Mouse (Mus musculus) erythroblast, embryonic 14.5 days (primary cell): ENCODE data around the gene Efl1. TPM values are rescaled to one million over a fixed set of nuclear protein-coding genes. Genes with fewer than 3 reads are reported as not detected.

Experiments used
- H3K27me3 ChIP-seq: 2 replicates; pipeline ENCODE4 v1.6.1; 2012; ENCODE audit warnings: inconsistent platforms; ENCODE audit not compliant: control insufficient read depth
- H3K36me3 ChIP-seq: 2 replicates; pipeline ENCODE4 v1.6.1; 2012; ENCODE audit warnings: mild to moderate bottlenecking, inconsistent platforms; ENCODE audit not compliant: control insufficient read depth
- H3K4me1 ChIP-seq: 2 replicates; pipeline ENCODE4 v1.6.1; 2012; ENCODE audit warnings: inconsistent platforms; ENCODE audit not compliant: control insufficient read depth
- H3K4me3 ChIP-seq: replicated peaks from 2 replicates; pipeline ENCODE3; 2012; ENCODE audit warnings: moderate library complexity, mild to moderate bottlenecking, inconsistent platforms
- H3K9me3 ChIP-seq: 2 replicates; pipeline ENCODE4 v1.6.1; 2012; ENCODE audit warnings: low read length, inconsistent platforms, mixed read lengths; ENCODE audit not compliant: control insufficient read depth
- GATA1 ChIP-seq: IDR thresholded peaks from 2 replicates; pipeline ENCODE4 v1.6.1; 2012; ENCODE audit warnings: low read length, inconsistent platforms, mixed read lengths
- TAL1 ChIP-seq: IDR thresholded peaks from 3 replicates; pipeline ENCODE4 v1.6.1; 2012; ENCODE audit warnings: low read length, inconsistent platforms, mixed read lengths
- polyA plus RNA-seq: library from polyadenylated mRNA; stranded (reverse); fragments of >175 nt; gene quantifications from 2 replicates; pipeline ENCODE4 v1.2.3, GENCODE M21; 2012

Efl1 gene
- polyA plus RNA-seq, 1 experiment = 0.15 TPM

DNA sequence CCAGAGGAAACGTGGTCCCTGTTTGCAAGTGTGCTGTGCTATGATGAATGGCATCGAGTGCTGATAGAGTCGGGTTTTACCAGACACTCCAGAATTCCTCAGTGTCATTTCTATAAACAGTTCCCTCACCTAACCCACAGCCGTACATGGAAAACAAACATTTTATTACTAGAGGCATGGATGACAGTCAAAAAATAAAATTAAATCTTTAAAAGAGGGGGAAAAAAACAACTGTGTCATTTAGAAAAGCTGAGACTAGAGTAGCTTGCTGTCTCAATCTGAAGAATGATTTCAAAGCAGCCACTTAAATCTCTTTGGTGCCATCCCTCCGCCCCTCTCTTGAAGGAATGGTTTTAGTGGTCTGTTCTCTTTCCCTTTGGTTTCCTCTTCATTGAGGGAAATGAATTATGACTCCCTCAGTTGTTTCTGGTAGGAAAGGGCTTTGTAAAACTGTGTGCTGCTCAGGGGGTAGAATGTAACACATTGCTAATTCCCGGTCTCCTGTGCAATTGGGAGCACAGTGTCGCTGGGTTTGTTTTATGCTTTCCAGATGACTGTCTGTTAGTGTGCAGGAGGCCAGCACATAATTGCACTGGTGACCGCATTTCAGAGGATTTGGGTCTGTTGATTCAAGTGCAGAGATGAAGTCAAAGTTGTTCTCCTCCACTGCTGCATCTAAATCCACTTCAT, 67.6 kb downstream of the Efl1 start:
- Histone ChIP-seq H3K9me3 (no peaks in the 10 kb centered on the region), H3K27me3 (no peaks in the 10 kb centered on the region), H3K36me3 (peaks cover 4% of the 10 kb centered on the region), H3K4me3 (no peak overlapping the region), H3K4me1 (no peaks in the 10 kb centered on the region)
- TF ChIP-seq TAL1 (no peak), GATA1 (no peak)

DNA sequence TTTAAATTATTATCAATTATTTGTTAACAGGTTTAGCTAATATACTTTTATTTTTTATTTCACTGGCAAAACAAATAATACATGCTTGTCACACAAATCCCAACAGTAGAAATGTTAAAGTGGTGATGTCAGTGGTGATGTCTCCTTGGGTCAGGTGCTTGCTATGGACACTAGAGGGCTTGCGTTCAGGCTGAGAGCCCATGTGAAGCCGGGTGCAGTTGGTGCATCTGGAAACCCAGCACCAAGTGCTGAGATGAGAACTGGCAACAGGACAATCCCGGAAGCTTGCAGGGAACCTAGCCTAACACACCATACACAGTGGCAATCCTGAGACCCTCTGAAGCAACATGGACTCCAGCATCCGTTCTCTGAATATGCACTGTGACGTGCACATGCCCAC, 70.9 kb downstream of the Efl1 start:
- Histone ChIP-seq H3K4me1 (no peaks in the 10 kb centered on the region), H3K36me3 (peaks cover 2% of the 10 kb centered on the region), H3K27me3 (no peaks in the 10 kb centered on the region)

DNA sequence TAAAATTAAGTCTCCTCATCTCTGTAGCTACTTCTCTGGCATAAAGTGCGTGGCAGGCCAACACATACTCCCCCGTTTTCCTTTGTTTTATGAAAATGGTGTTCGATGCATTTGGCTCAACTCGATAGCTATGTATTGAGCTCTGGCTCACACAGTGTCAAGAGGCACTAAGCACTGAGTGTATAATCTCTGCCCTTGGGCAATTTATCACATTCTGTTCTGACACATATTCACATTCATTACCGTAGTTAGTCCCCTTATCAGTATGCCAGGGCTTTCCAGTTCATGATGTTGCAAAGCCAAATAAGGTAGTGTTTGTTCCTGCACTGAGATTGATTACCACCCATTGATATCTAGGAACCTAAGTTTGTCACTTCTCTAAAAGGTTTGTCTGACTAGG, 71.3 kb downstream of the Efl1 start:
- Histone ChIP-seq H3K4me3 (no peak overlapping the region), H3K9me3 (no peaks in the 10 kb centered on the region), H3K36me3 (peaks cover 2% of the 10 kb centered on the region), H3K27me3 (no peaks in the 10 kb centered on the region), H3K4me1 (no peaks in the 10 kb centered on the region)
- no peak for TF ChIP-seq GATA1
- TF ChIP-seq TAL1 = no peak

More for the DNA sequence above, 70.9 kb downstream of the Efl1 start:
- TF ChIP-seq GATA1 = no peak
- no peak for TF ChIP-seq TAL1
- Histone ChIP-seq H3K4me3 (no peak overlapping the region), H3K9me3 (no peaks in the 10 kb centered on the region)

DNA sequence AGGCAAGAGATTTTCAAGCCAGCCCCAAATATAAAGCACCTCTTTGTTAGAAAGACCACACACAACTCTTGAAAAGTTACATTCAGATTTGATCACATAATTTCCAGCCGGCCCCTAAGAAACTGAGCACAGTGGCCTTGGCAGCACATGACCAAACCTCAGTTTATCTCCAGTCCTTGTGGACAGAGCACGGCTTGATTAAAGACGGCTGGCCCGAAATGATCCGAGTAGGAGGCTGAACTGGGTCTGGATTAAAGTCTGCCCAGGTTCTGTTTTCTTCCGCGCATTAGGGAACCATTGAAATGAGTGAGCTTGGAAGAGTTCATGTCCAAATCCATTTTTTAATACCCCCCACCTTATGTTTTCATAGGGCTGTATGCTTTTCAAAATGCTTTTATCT, 72.1 kb downstream of the Efl1 start:
- H3K27me3 ChIP-seq = no peaks in the 10 kb centered on the region
- no peaks in the 10 kb centered on the region for H3K9me3 ChIP-seq
- H3K4me1 ChIP-seq = no peaks in the 10 kb centered on the region
- no peak overlapping the region for H3K4me3 ChIP-seq
- TF ChIP-seq TAL1 = no peak
- TF ChIP-seq GATA1 = no peak
- H3K36me3 ChIP-seq = peaks cover 2% of the 10 kb centered on the region

DNA sequence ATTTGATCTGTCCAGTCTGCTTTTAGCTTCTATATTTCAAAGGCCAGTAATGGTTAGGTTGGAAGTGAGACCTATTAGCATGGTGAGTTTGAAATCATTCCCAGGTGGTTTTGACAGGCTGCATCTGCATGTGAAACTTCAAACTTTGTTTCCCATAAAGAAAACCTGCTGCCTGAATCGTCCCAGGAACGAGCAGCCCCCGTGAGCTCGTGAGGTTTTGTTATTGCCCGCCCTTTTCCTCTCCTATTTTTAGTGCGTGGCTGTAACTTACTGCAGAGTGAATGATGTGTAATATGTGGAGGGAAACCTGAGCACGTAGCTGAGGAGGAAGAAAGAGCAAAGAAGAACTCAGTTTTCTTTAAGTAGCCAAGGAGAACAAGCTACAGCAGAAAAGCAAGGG, 72.5 kb downstream of the Efl1 start:
- Histone ChIP-seq H3K4me1 (no peaks in the 10 kb centered on the region), H3K4me3 (no peak overlapping the region), H3K27me3 (no peaks in the 10 kb centered on the region), H3K36me3 (peaks cover 2% of the 10 kb centered on the region), H3K9me3 (no peaks in the 10 kb centered on the region)
- TF ChIP-seq GATA1 (no peak), TAL1 (no peak)

DNA sequence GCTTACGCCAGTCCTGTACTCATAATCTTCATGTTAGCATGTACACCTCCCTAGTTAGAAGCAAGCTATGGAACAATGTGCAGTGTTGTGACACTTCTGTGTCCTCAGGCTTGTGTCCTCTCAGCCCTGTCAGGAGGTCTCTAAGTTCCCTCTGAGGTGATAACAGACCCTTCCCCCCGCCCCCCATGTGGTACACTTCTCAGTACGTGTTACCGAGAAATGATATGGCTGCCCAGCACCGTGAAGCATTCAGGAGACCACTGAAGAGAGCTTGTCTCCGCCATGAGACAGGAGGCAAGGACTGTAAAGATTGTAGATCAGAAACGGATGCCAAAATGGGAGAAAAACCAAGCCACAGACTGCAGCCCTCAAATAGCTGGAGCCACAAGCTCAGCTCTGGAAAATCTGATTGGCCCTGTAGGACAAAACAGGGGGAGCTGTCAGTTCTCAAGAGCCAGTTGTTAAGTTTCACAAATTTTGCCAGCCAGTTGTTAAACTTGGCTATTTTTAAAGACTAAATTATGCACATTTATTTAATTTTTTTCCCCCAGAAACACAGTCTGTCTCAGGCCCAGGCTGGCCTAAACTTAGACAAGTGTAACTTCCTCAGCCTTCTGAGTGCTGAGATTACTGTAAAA, 74.2 kb downstream of the Efl1 start:
- Histone ChIP-seq H3K27me3 (no peaks in the 10 kb centered on the region), H3K4me1 (no peaks in the 10 kb centered on the region), H3K36me3 (peaks cover 2% of the 10 kb centered on the region), H3K4me3 (no peak overlapping the region), H3K9me3 (no peaks in the 10 kb centered on the region)
- no peak for TF ChIP-seq GATA1
- no peak for TF ChIP-seq TAL1

DNA sequence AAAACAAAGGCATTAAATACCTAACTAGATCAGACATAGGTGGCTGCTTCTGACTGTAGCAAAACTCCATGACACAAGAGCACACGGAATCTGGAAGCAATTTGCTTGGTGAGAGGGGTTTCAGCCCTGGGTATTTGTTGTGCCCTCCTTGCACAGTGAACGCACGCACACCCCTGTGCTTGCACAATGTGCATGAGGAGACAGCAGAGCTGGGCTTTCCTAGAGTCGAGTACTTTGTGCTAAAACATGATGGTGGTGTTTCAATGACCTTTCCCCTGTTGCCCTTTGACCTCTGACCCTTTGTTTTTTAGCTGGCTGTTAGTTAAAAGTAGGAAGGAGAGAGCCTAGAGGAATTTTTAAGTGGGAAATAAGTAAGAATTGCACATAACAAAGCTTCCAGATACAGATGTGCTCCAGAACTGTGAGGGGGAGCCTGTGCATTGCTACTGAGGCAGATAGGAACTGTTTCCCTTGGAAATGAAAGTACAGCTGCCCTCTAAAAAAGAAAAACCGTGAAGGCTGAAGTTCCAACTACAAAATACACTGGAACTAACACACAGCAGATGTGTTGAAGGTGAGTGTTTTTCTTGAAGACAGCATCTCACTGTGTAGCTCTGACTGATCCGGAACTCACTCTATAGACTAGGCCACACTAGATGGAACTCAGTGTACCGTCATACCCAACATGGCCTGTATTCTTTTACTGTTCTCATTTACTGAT, 74.9 kb downstream of the Efl1 start:
- H3K36me3 ChIP-seq = peaks cover 2% of the 10 kb centered on the region
- TF ChIP-seq TAL1 (no peak), GATA1 (no peak)
- no peaks in the 10 kb centered on the region for H3K4me1 ChIP-seq
- no peaks in the 10 kb centered on the region for H3K27me3 ChIP-seq
- no peak overlapping the region for H3K4me3 ChIP-seq
- no peaks in the 10 kb centered on the region for H3K9me3 ChIP-seq

DNA sequence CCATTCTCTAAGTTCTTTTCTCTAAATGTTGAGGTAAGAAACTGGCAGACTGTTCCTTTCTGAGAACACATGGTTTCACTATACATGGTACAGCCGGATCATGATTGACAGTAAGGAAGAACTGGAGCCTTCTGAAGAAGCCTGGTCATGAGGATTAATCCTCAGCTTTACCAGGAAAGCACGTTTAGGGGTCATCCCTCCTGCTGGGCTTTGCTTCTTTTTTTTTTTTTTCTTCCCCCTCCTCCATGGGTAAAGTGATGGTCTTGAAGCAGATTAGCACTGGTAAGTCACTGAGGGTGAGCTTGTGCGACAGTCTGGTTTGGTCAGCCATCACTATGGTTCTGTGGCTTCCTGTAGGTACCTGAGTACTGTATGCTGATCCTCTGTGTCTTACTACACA, 76.1 kb downstream of the Efl1 start:
- Histone ChIP-seq H3K4me3 (no peak overlapping the region), H3K9me3 (no peaks in the 10 kb centered on the region), H3K36me3 (no peaks in the 10 kb centered on the region; the same call in 1 of the 2 replicates), H3K4me1 (no peaks in the 10 kb centered on the region), H3K27me3 (no peaks in the 10 kb centered on the region)
- no peak for TF ChIP-seq TAL1

DNA sequence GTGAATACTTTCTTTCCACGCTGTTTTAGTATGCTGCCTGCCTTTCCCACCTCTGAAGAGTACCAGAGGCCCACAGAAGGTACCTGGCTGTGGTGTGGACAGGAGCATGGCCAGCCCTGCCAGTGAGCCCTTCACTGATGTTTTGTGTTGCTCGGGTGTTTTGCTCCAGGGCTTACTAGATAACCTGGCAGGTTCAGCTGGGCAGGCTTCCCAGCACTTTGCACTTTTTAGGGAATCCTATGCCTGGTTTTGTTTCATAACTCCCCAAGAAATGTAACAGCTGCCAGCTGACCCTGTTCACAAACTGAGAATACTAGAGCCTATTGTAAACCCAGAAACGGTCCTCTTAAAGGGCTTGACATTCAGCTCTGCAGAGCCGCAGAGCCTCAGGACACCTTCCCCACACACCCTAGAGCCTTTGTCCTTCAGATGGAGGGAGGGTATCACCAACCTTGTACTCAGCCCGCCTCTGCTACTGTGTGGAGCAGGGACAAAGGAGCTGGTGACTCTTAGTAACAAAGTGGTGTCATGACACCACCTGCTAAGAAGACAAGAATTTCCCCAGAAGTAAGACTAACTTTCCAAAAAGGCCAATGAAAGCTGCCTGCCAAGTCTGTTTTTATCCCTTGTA, 76.7 kb downstream of the Efl1 start:
- Histone ChIP-seq H3K9me3 (no peaks in the 10 kb centered on the region), H3K27me3 (no peaks in the 10 kb centered on the region), H3K4me1 (no peaks in the 10 kb centered on the region), H3K36me3 (no peaks in the 10 kb centered on the region; the same call in 1 of the 2 replicates), H3K4me3 (no peak overlapping the region)
- no peak for TF ChIP-seq TAL1
- TF ChIP-seq GATA1 = no peak
